Mouse (Mus musculus) E14TG2a.4 (cell line): Measurements from ENCODE around the gene Gm45062.

Experiments used
- H3K27me3 ChIP-seq: 2 replicates; pipeline ENCODE4 v1.6.1; 2014; ENCODE audit warnings: low read length, control low read depth; ENCODE audit not compliant: insufficient read depth
- H3K36me3 ChIP-seq: 2 replicates; pipeline ENCODE4 v1.6.1; 2014; ENCODE audit warnings: low read length, control low read depth; ENCODE audit not compliant: insufficient read depth
- H3K4me1 ChIP-seq: replicated peaks from 2 replicates; pipeline ENCODE4 v1.6.1; 2014; ENCODE audit warnings: low read depth, low read length, control low read depth
- H3K4me3 ChIP-seq: replicated peaks from 2 replicates; pipeline ENCODE4 v1.5.1; 2014; ENCODE audit warnings: mild to moderate bottlenecking, low read length
- H3K9me3 ChIP-seq: 2 replicates; pipeline ENCODE4 v1.6.1; 2014; ENCODE audit warnings: low read length, control low read depth
- CTCF ChIP-seq: conservative IDR thresholded peaks from 2 replicates; pipeline ENCODE4 v1.5.1; 2014; ENCODE audit warnings: low read length
- NANOG ChIP-seq: IDR thresholded peaks from 2 replicates; pipeline ENCODE4 v1.6.1; 2014; ENCODE audit warnings: borderline replicate concordance, low read length, mixed read lengths
- POU5F1 ChIP-seq: IDR thresholded peaks from 2 replicates; pipeline ENCODE4 v1.6.1; 2014; ENCODE audit warnings: low read length, borderline replicate concordance

The Gm45062 gene

DNA sequence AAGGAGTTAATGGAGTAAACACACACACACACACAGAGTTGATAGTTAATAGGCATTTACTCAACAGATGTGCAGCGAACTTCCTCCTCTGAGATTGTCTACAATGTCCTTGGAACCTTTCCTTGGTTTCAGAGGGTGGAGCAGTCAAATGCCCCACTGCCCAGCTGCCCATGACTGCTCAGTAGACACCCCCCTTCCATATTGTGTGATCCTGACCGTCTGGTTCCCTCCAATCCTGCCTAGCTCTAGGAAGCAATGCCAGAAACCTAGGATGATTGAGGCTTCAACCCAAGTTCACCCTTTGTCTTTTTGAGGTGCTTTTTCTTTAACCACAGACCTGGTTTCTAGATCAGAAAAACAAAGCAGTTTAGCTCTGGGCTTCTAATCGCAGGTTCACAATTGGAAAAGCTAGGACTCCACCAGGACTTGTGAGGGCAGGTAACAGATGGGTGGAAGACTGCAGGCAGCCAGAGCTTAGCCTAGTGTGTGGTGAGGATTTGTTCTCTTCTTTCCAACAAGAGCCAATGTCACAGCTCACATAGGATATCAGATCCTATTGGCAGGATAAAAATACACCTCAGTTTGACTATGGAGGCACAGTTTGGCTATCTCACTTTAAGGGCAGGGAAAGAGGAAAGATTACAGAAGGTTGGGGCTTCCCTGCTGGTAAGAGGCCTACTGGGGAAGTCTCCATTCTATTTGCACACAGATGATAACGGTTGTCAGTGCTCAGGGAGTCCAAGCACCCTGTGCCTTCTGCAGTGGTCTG is 360.5 kb downstream of the Gm45062 start:
- H3K4me1 ChIP-seq = no peaks in the 10 kb centered on the region
- H3K27me3 ChIP-seq = no peaks in the 10 kb centered on the region
- no peak for TF ChIP-seq CTCF
- no peak for TF ChIP-seq NANOG
- TF ChIP-seq POU5F1 = no peak
- no peak overlapping the region for H3K4me3 ChIP-seq
- no peaks in the 10 kb centered on the region for H3K36me3 ChIP-seq
- no peaks in the 10 kb centered on the region for H3K9me3 ChIP-seq

GRCm38 (mm10) chr6:8623045-8623444 is 363.8 kb downstream of the Gm45062 start:
- Histone ChIP-seq H3K4me1 (no peaks in the 10 kb centered on the region), H3K4me3 (no peak overlapping the region), H3K9me3 (no peaks in the 10 kb centered on the region), H3K27me3 (no peaks in the 10 kb centered on the region), H3K36me3 (no peaks in the 10 kb centered on the region)
- TF ChIP-seq CTCF (no peak), NANOG (no peak), POU5F1 (no peak)

- Histone ChIP-seq H3K36me3 (no peaks in the 10 kb centered on the region), H3K4me3 (no peak overlapping the region), H3K4me1 (no peaks in the 10 kb centered on the region), H3K9me3 (no peaks in the 10 kb centered on the region), H3K27me3 (no peaks in the 10 kb centered on the region)
- no peak for TF ChIP-seq CTCF
Observed at GRCm38 (mm10) chr6:8628226-8628625, 369.0 kb downstream of the Gm45062 start.

DNA sequence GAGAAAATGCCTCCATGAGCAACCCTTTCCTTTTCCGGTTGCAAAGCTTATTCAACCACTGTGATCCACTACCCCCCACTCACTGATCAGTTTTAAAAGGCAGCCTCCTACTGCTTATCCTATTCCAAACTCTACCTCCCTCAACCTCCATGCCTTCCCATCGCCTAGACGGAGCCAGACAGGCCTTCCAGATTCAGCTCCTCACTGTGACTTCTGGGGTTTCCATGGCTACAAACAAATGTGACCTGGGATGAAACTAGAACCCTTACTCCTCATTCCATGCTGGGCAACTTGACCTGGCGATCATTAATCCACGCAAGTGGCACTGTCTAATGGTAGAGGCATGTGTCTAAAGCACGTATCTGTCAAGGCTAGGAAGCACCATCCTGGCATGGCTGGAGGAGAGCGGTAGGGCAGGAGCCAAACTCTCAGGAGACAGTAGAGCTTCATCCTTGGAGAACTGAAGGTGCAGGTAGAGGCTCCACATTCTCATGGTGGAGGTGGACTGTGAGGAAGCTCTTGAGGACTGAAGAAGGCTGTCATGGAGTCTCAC is 369.5 kb downstream of the Gm45062 start:
- H3K27me3 ChIP-seq = no peaks in the 10 kb centered on the region
- no peak overlapping the region for H3K4me3 ChIP-seq
- no peaks in the 10 kb centered on the region for H3K9me3 ChIP-seq
- H3K36me3 ChIP-seq = no peaks in the 10 kb centered on the region
- no peaks in the 10 kb centered on the region for H3K4me1 ChIP-seq
- TF ChIP-seq CTCF (no peak), NANOG (no peak), POU5F1 (no peak)

DNA sequence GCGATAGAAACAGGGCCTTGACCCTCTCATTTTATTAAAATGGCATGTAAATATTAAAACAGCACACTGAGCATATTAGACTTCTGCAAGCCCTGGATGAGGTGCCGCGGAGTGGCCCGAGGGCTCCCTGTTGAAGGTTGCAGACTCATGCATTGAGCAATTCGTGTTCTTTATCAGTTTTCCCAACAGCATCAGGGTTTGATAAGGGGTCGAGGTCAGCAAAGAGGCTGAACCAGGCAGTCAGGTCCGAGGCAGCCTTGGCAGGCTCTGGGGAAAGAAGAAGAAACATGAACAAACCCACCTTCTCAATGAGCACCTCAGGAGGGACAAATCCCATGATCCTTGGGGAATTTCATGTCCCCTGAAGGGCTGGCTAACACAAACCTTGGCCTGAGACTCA is 371.3 kb downstream of the Gm45062 start:
- no peaks in the 10 kb centered on the region for H3K4me1 ChIP-seq
- TF ChIP-seq POU5F1 (no peak), CTCF (no peak), NANOG (no peak)

DNA sequence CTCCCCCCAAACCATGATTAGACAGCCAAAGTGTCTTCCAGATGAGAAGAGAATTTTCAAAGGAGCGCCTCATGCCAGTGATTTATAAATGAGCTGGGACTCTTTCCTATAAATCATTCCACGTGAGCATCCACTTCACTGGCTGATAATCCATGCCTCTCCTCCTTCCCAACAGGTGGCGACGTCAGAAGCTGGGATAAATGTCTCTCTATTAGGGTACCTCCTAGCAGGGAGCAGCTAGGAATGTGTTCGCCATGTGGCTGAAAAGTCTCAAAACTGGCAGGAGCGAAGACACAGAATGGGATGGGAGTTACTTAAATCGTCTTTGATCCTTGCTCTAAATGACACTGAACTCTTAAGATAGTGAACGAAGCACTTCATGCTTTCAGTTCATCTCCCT is 372.1 kb downstream of the Gm45062 start:
- no peaks in the 10 kb centered on the region for H3K36me3 ChIP-seq
- H3K4me1 ChIP-seq = no peaks in the 10 kb centered on the region
- H3K9me3 ChIP-seq = no peaks in the 10 kb centered on the region
- no peak for TF ChIP-seq CTCF
- no peak for TF ChIP-seq NANOG
- TF ChIP-seq POU5F1 = no peak
- no peaks in the 10 kb centered on the region for H3K27me3 ChIP-seq
- no peak overlapping the region for H3K4me3 ChIP-seq

More for the DNA sequence above, 371.3 kb downstream of the Gm45062 start:
- H3K27me3 ChIP-seq = no peaks in the 10 kb centered on the region
- H3K36me3 ChIP-seq = no peaks in the 10 kb centered on the region
- no peak overlapping the region for H3K4me3 ChIP-seq
- no peaks in the 10 kb centered on the region for H3K9me3 ChIP-seq

DNA sequence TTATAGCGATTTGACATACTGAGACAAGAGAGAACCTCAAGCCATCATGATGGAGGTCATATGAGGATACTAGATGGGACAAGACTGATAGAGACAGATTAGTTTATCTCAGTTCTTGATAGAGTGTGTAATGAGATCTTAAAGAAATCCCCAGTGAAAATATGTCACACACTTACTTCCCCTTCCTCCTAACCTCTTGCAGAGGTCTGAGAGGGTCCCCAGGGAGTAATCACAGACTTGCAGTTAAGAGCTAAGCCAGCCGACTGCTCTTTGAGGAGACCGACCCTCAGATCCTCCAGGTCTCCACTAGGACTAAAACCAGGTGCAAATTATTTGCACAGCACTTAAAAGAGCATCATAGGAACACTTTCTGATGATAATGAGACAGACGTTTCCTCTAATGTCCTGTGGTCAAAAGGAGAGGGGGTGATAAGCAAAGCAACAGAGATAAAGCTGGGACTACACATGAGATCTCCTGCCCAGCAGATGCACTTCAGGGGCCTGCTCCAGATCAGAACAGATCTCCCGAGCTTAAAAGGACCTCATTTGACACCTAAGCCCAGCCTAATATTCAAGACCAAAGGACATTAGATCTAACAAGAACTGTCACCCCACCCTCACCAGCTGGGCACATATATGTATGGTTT is 372.9 kb downstream of the Gm45062 start:
- no peak overlapping the region for H3K4me3 ChIP-seq
- H3K36me3 ChIP-seq = no peaks in the 10 kb centered on the region
- H3K4me1 ChIP-seq = no peaks in the 10 kb centered on the region
- no peaks in the 10 kb centered on the region for H3K27me3 ChIP-seq
- no peak for TF ChIP-seq POU5F1
- no peak for TF ChIP-seq NANOG
- no peak for TF ChIP-seq CTCF
- H3K9me3 ChIP-seq = no peaks in the 10 kb centered on the region

- H3K9me3 ChIP-seq = no peaks in the 10 kb centered on the region
- no peaks in the 10 kb centered on the region for H3K4me1 ChIP-seq
- H3K36me3 ChIP-seq = no peaks in the 10 kb centered on the region
- no peak overlapping the region for H3K4me3 ChIP-seq
- TF ChIP-seq CTCF (no peak), POU5F1 (no peak), NANOG (no peak)
- no peaks in the 10 kb centered on the region for H3K27me3 ChIP-seq
Observed at GRCm38 (mm10) chr6:8632701-8633100, 373.5 kb downstream of the Gm45062 start.

GRCm38 (mm10) chr6:8638122-8638521 is 378.9 kb downstream of the Gm45062 start:
- H3K9me3 ChIP-seq = no peaks in the 10 kb centered on the region
- TF ChIP-seq NANOG (no peak), POU5F1 (no peak)

More at GRCm38 (mm10) chr6:8638122-8638521, 378.9 kb downstream of the Gm45062 start:
- H3K27me3 ChIP-seq = no peaks in the 10 kb centered on the region
- no peak overlapping the region for H3K4me3 ChIP-seq
- H3K36me3 ChIP-seq = no peaks in the 10 kb centered on the region
- no peaks in the 10 kb centered on the region for H3K4me1 ChIP-seq
